Mouse (Mus musculus) heart, embryonic 16.5 days (tissue): ENCODE data around the gene Zfp78. TPM values are rescaled to one million over a fixed set of nuclear protein-coding genes. Genes with fewer than 3 reads are reported as not detected.

ENCODE experiments used
- ATAC-seq: fragments of 200-750 bp; cut with Nextera tagmentation; replicated peaks from 2 replicates; pipeline ENCODE4 v1.8.0; 2017; ENCODE audit warnings: moderate number of reproducible peaks; ENCODE audit not compliant: insufficient read depth, low FRiP score; ENCODE audit errors: extremely low read depth
- H3K27ac ChIP-seq: fragments of 300-500 bp; sonication (generic); 2 replicates; pipeline ENCODE4 v1.5.1; 2014; ENCODE audit warnings: mild to moderate bottlenecking, low read length, control low read depth, moderate library complexity
- H3K27me3 ChIP-seq: fragments of 300-500 bp; sonication (generic); 2 replicates; pipeline ENCODE4 v1.6.1; 2014; ENCODE audit warnings: low read length, mixed read lengths; ENCODE audit not compliant: control insufficient read depth, insufficient read depth
- H3K36me3 ChIP-seq: fragments of 300-500 bp; sonication (generic); 2 replicates; pipeline ENCODE4 v1.6.1; 2014; ENCODE audit not compliant: control insufficient read depth, insufficient read depth
- H3K4me1 ChIP-seq: fragments of 300-500 bp; sonication (generic); 2 replicates; pipeline ENCODE4 v1.6.1; 2014; ENCODE audit warnings: low read length, mixed read lengths; ENCODE audit not compliant: control insufficient read depth, insufficient read depth
- H3K4me2 ChIP-seq: fragments of 300-500 bp; sonication (generic); 2 replicates; pipeline ENCODE4 v1.6.1; 2014; ENCODE audit warnings: low read depth, mild to moderate bottlenecking, control low read depth, low read length
- H3K4me3 ChIP-seq: fragments of 300-500 bp; sonication (generic); 2 replicates; pipeline ENCODE4 v1.5.1; 2014; ENCODE audit warnings: mild to moderate bottlenecking, control low read depth, low read length
- H3K9ac ChIP-seq: fragments of 300-500 bp; sonication (generic); 2 replicates; pipeline ENCODE4 v1.6.1; 2014; ENCODE audit warnings: low read length, control low read depth
- H3K9me3 ChIP-seq: fragments of 300-500 bp; sonication (generic); replicated peaks from 2 replicates; pipeline ENCODE4 v1.6.1; 2016; ENCODE audit warnings: low read length; ENCODE audit not compliant: control insufficient read depth
- WGBS: fragments of 180-500 bp; shearing (Covaris S2); extraction: QIAGEN DNeasy Blood & Tissue Kit; methylation state at CpG from one replicate; pipeline ENCODE4 v1.1.7; 2014; 5-methylcytosine and 5-hydroxymethylcytosine counted together
- polyA plus RNA-seq: library from polyadenylated mRNA; unstranded; fragments of >200 nt; fragmentation: Nextera tagmentation; extraction: Ambion mirVana; gene quantifications from 2 replicates; pipeline ENCODE4 v1.2.1, GENCODE M21; 2015

Zfp78 gene
- polyA plus RNA-seq, 1 experiment from 2014 or later = 1.8 TPM

GRCm38 (mm10) chr7:6381431-6381830 is 18.4 kb downstream of the Zfp78 start:
- ATAC-seq = no peak
- Histone ChIP-seq H3K27ac (no peak overlapping the region), H3K4me2 (no peak overlapping the region), H3K9ac (no peak overlapping the region), H3K4me3 (no peak overlapping the region), H3K9me3 (no peaks in the 10 kb centered on the region), H3K27me3 (no peaks in the 10 kb centered on the region), H3K36me3 (no peaks in the 10 kb centered on the region), H3K4me1 (peaks cover 16% of the 10 kb centered on the region)
- WGBS = 81% methylated on average over 2 of the region's 2 CpGs

DNA sequence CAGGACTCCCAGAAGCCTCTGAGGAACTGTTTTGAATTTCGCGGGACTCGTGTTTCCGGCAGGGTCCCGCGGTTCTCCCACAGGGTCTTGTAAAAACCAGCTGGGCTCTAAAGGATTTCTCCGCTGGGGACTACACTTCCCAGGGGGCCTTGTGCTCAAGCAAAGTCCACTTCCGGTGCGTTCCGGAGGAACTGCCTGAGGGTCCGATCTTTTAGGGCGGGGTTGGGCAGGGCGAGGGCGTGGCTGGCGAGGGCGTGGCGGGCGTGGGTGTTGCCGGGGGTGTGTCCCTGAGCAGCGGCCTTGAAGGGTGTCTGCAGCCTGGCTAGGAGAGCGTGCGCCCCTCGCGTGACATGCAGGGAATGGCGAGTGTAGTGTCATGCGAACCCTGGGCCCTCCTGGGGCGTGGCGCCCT is 20.0 kb downstream of the Zfp78 start, which contains the start of gene Zfp28:
Gene Zfp28, plus strand, starts transcription at position 252 of the 412 bp plus-strand sequence.
- H3K9me3 ChIP-seq = no peaks in the 10 kb centered on the region
- H3K9ac ChIP-seq = peak within 1 kb of the TSS; percentile 83
- H3K27ac ChIP-seq = peak within 1 kb of the TSS; percentile 61
- H3K27me3 ChIP-seq = no peaks in the 10 kb centered on the region
- H3K4me3 ChIP-seq = peak within 1 kb of the TSS; percentile 74
- 0% methylated on average over 28 of the region's 28 CpGs for WGBS
- H3K36me3 ChIP-seq = 0 out of 2 replicates have a peak, but pooled peaks cover 3% of the 10 kb centered on the region
- H3K4me1 ChIP-seq = peaks cover 16% of the 10 kb centered on the region
- H3K4me2 ChIP-seq = peak within 1 kb of the TSS; percentile 88
- peak; percentile 98 for ATAC-seq

GRCm38 (mm10) chr7:6384011-6384410 is 20.9 kb downstream of the Zfp78 start:
- Histone ChIP-seq H3K4me1 (peaks cover 16% of the 10 kb centered on the region), H3K27me3 (no peaks in the 10 kb centered on the region), H3K9me3 (no peaks in the 10 kb centered on the region), H3K4me2 (peak overlapping the region; percentile 88), H3K4me3 (peak overlapping the region; percentile 74), H3K36me3 (peaks cover 6% of the 10 kb centered on the region), H3K9ac (peak overlapping the region; percentile 83), H3K27ac (no peak overlapping the region)
- no peak for ATAC-seq
- WGBS = 59% methylated on average over 8 of the region's 8 CpGs

DNA sequence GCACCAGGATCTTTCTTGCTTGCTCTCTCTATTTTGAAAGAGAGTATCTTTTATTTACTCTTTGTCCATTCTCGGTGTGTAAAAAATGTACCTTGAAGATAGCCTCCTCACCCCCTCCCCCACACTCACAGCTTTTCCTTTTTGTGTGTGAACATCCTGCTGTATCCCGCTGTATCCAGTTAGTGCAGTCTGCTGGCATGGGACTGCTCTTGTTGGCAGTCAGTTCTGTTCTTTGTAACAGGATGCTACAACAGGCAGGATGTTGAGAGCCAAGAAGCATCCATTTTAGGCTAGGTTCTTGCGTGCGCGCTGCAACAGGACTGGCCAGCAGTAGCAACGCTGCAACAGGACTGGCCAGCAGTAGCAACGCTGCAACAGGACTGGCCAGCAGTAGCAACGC is 23.9 kb downstream of the Zfp78 start:
- no peak overlapping the region for H3K4me2 ChIP-seq
- H3K4me1 ChIP-seq = peaks cover 16% of the 10 kb centered on the region
- no peak overlapping the region for H3K9ac ChIP-seq
- H3K27ac ChIP-seq = no peak overlapping the region
- peaks cover 14% of the 10 kb centered on the region for H3K36me3 ChIP-seq
- H3K27me3 ChIP-seq = no peaks in the 10 kb centered on the region
- 82% methylated on average over 7 of the region's 8 CpGs for WGBS
- ATAC-seq = no peak
- H3K4me3 ChIP-seq = no peak overlapping the region
- H3K9me3 ChIP-seq = no peaks in the 10 kb centered on the region

GRCm38 (mm10) chr7:6388971-6389370 is 25.9 kb downstream of the Zfp78 start:
- Histone ChIP-seq H3K4me3 (no peak overlapping the region), H3K9ac (no peak overlapping the region), H3K36me3 (peaks cover 32% of the 10 kb centered on the region), H3K4me2 (no peak overlapping the region), H3K4me1 (peaks cover 3% of the 10 kb centered on the region), H3K27me3 (no peaks in the 10 kb centered on the region), H3K9me3 (0 out of 2 replicates have a peak, but pooled peaks cover 2% of the 10 kb centered on the region), H3K27ac (no peak overlapping the region)
- 79% methylated on average over 5 of the region's 5 CpGs for WGBS
- no peak for ATAC-seq

DNA sequence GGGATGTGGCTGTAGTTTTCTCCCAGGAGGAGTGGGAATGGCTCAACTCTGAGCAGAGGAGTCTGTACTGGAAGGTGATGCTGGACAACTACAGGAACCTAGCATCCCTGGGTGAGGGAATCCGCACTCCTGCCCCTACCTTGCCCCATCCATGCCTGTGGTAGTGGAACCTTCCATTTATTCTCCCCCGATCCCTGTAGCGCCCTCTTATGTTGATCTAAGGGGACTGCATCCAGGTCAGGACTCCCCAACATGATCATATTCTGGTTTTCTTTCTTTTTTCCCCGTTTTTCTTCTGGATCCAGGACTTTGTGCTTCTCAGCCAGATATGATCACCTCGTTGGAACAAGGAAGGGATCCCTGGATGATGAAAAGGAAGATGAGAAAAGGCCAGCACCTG is 26.4 kb downstream of the Zfp78 start:
- peaks cover 37% of the 10 kb centered on the region for H3K36me3 ChIP-seq
- H3K27ac ChIP-seq = no peak overlapping the region
- no peak overlapping the region for H3K4me3 ChIP-seq
- no peak for ATAC-seq
- H3K9me3 ChIP-seq = 0 out of 2 replicates have a peak, but pooled peaks cover 2% of the 10 kb centered on the region
- H3K27me3 ChIP-seq = no peaks in the 10 kb centered on the region
- no peaks in the 10 kb centered on the region for H3K4me1 ChIP-seq
- H3K9ac ChIP-seq = no peak overlapping the region
- 69% methylated on average over 5 of the region's 5 CpGs for WGBS
- H3K4me2 ChIP-seq = no peak overlapping the region

- 25% methylated on average over 25 of the region's 25 CpGs for WGBS
Measured at GRCm38 (mm10) chr7:6397996-6398975, 35.2 kb downstream of the Zfp78 start, which contains the start of gene Smim17. Smim17 (plus strand) TSS chr7:6398715.

GRCm38 (mm10) chr7:6410043-6410442 is 47.0 kb downstream of the Zfp78 start, which contains the start of gene Gm20715:
Gm20715 (plus strand) TSS chr7:6410277.
- Histone ChIP-seq H3K9me3 (no peaks in the 10 kb centered on the region), H3K36me3 (no peaks in the 10 kb centered on the region), H3K4me1 (no peaks in the 10 kb centered on the region), H3K4me3 (no peak within 1 kb of the TSS), H3K4me2 (no peak within 1 kb of the TSS), H3K27ac (no peak within 1 kb of the TSS), H3K9ac (no peak within 1 kb of the TSS), H3K27me3 (no peaks in the 10 kb centered on the region)
- peak; percentile 92 for ATAC-seq
- under 1% methylated on average over 17 of the region's 17 CpGs for WGBS

More at GRCm38 (mm10) chr7:6397996-6398975, 35.2 kb downstream of the Zfp78 start, which contains the start of gene Smim17:
- Histone ChIP-seq H3K9ac (peak within 1 kb of the TSS; percentile 73), H3K4me2 (peak within 1 kb of the TSS; percentile 89), H3K4me1 (peaks cover 7% of the 10 kb centered on the region), H3K4me3 (peak within 1 kb of the TSS; percentile 66), H3K27ac (no peak within 1 kb of the TSS), H3K36me3 (peaks cover 20% of the 10 kb centered on the region), H3K9me3 (0 out of 2 replicates have a peak, but pooled peaks cover 2% of the 10 kb centered on the region), H3K27me3 (no peaks in the 10 kb centered on the region)
- no peak; the same call in 1 of the 2 replicates for ATAC-seq
